In genomic region chr8:8690146-8691092, GRCm38 (mm10) we compare ENCODE assay signal across 8 mouse cellular contexts. TPM values are rescaled to one million over a fixed set of nuclear protein-coding genes. Genes with fewer than 3 reads are reported as not detected.
A peak's percentile ranks its signal among the peaks of the same experiment; 100 is the strongest.
DNase-seq lines count a peak whose midpoint lies in the region; ATAC-seq lines count a peak whose summit lies in the region.

Arglu1 (minus strand) TSS chr8:8690521.

- peak within 1 kb of the TSS; percentile 97 for H3K27ac ChIP-seq in hindbrain, embryonic 11.5 days (ENCODE audit: low read depth, low read length)

- peak within 1 kb of the TSS; percentile 55 for H3K4me2 ChIP-seq in hindbrain, embryonic 11.5 days (replicated peaks; ENCODE audit: low read depth, low read length)

- WGBS in hindbrain, embryonic 11.5 days, result under 1% methylated on average over 50 of the region's 81 CpGs

- DNase-seq in MN1 (ENCODE audit: low spot score), result peak; percentile 97
- DNase-seq in cerebellum, adult 9-10 months, result peak; percentile 96
- peak; percentile 87 to 96 for DNase-seq in frontal cortex, adult 2 months (ENCODE audit: extremely low spot score in 1 of 2, low spot score in 1 of 2)
- DNase-seq in hindbrain, embryonic 11.5 days (ENCODE audit: low spot score), result peak; percentile 98
- DNase-seq in layer of hippocampus, postnatal 10 days (ENCODE audit: low spot score in 2 of 2), result peak; percentile 97 to 99
- peak; percentile 98 for DNase-seq in lung, postnatal 10 days
- DNase-seq in ovary, postnatal 36 days (ENCODE audit: low spot score), result peak; percentile 97
- DNase-seq in thymus, postnatal 25 days, result peak; percentile 98

- H3K27me3 ChIP-seq in hindbrain, embryonic 11.5 days (ENCODE audit: control insufficient read depth, insufficient read depth, low read length), result no peaks in the 10 kb centered on the region

- H3K9ac ChIP-seq in hindbrain, embryonic 11.5 days (ENCODE audit: low read depth, low read length), result peak within 1 kb of the TSS; percentile 99

- H3K4me3 ChIP-seq in hindbrain, embryonic 11.5 days (ENCODE audit: low read depth, low read length), result peak within 1 kb of the TSS; percentile 80

- no peaks in the 10 kb centered on the region for H3K36me3 ChIP-seq in hindbrain, embryonic 11.5 days (ENCODE audit: control insufficient read depth, insufficient read depth, low read length)

- H3K9me3 ChIP-seq in hindbrain, embryonic 11.5 days (ENCODE audit: control insufficient read depth, low read length), result no peaks in the 10 kb centered on the region

- ATAC-seq in hindbrain, embryonic 11.5 days (ENCODE audit: low FRiP score), result peak; percentile 97

- H3K4me1 ChIP-seq in hindbrain, embryonic 11.5 days (replicated peaks; ENCODE audit: control insufficient read depth, insufficient read depth, low read length), result peaks cover 6% of the 10 kb centered on the region

RNA-seq across cellular contexts. Expression of gene Arglu1, which starts in this region (rescaled TPM):
- 168 and 212 TPM in 2 replicates for polyA plus RNA-seq in frontal cortex, adult 2 months (2012; rRNA removed)
- 162 and 171 TPM in 2 replicates for polyA plus RNA-seq in hindbrain, embryonic 11.5 days (2014; fragmentation: Nextera tagmentation; extraction: Ambion mirVana)
- total RNA-seq in layer of hippocampus, postnatal 10 days (2021), result 100 to 1,000 TPM; 118 to 122 TPM

Comparison
In these comparisons a context has a peak if more than half of its experiments do, and no peak if none do; other contexts are left out.
1. Peak in every context shown above with its lines: DNase-seq, ATAC-seq, H3K4me3 ChIP-seq and H3K27ac ChIP-seq.